Mouse (Mus musculus) embryonic facial prominence, embryonic 11.5 days (tissue): ENCODE data around the gene Degs2. TPM values are rescaled to one million over a fixed set of nuclear protein-coding genes. Genes with fewer than 3 reads are reported as not detected.

Experiments used
- ATAC-seq: fragments of 200-750 bp; cut with Nextera tagmentation; replicated peaks from 2 replicates; pipeline ENCODE4 v1.8.0; 2017; ENCODE audit warnings: low read depth; ENCODE audit not compliant: insufficient number of reproducible peaks, low FRiP score, low TSS enrichment
- DNase-seq: peaks from one replicate; pipeline ENCODE4 v3.0.0-alpha.2; 2015; ENCODE audit warnings: low spot score
- H3K27ac ChIP-seq: fragments of 300-500 bp; sonication (generic); replicated peaks from 2 replicates; pipeline ENCODE4 v1.5.1; 2014; ENCODE audit warnings: mild to moderate bottlenecking, low read depth, low read length, control low read depth
- H3K27me3 ChIP-seq: fragments of 300-500 bp; sonication (generic); 2 replicates; pipeline ENCODE4 v1.6.1; 2014; ENCODE audit warnings: mild to moderate bottlenecking, low read length, moderate library complexity, mixed read lengths; ENCODE audit not compliant: control insufficient read depth, insufficient read depth
- H3K36me3 ChIP-seq: fragments of 300-500 bp; sonication (generic); replicated peaks from 2 replicates; pipeline ENCODE4 v1.6.1; 2014; ENCODE audit warnings: low read depth, mild to moderate bottlenecking, low read length, moderate library complexity, mixed read lengths; ENCODE audit not compliant: control insufficient read depth, insufficient read depth
- H3K4me1 ChIP-seq: fragments of 300-500 bp; sonication (generic); 2 replicates; pipeline ENCODE4 v1.6.1; 2014; ENCODE audit warnings: low read length, mixed read lengths; ENCODE audit not compliant: control insufficient read depth, insufficient read depth
- H3K4me2 ChIP-seq: fragments of 300-500 bp; sonication (generic); 2 replicates; pipeline ENCODE4 v1.6.1; 2014; ENCODE audit warnings: low read depth, mild to moderate bottlenecking, control low read depth, low read length, moderate library complexity
- H3K4me3 ChIP-seq: fragments of 300-500 bp; sonication (generic); 2 replicates; pipeline ENCODE4 v1.5.1; 2014; ENCODE audit warnings: low read depth, low read length, control low read depth
- H3K9ac ChIP-seq: fragments of 300-500 bp; sonication (generic); replicated peaks from 2 replicates; pipeline ENCODE4 v1.6.1; 2014; ENCODE audit warnings: mild to moderate bottlenecking, control low read depth, low read length
- H3K9me3 ChIP-seq: fragments of 300-500 bp; sonication (generic); replicated peaks from 2 replicates; pipeline ENCODE4 v1.6.1; 2016; ENCODE audit warnings: mild to moderate bottlenecking, low read length, inconsistent platforms, mixed read lengths; ENCODE audit not compliant: control insufficient read depth
- WGBS: fragments of 180-500 bp; shearing (Covaris S2); extraction: QIAGEN DNeasy Blood & Tissue Kit; methylation state at CpG from one replicate; pipeline ENCODE4 v1.1.7; 2014; 5-methylcytosine and 5-hydroxymethylcytosine counted together
- polyA plus RNA-seq: library from polyadenylated mRNA; unstranded; fragments of >200 nt; fragmentation: Nextera tagmentation; extraction: Ambion mirVana; gene quantifications from 2 replicates; pipeline ENCODE4 v1.2.1, GENCODE M21; 2014

Gene Degs2
- 0.45 and 0.57 TPM in 2 replicates for polyA plus RNA-seq

DNA sequence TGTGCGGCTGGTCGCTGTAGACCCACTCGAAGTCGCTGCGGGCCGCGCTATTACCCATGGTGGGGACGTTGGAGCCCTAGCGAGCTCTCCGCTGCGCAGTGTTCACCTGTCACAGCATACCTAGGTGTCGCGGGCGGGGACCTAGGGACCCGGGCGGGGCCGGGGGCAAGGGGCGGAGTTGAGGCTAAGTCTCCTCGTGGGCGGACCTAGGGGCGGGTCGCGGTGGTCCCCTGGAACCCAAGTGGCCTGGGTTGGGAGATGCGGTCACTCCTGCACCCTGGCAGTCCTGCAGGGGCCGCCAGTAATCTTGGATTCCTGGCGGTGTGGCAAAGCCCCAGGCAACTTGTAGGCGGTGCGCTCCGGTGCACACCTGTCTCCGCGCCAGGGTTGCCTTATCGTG lies at the start of gene Degs2:
Gene Degs2, minus strand, starts transcription at position 131 of the 400 bp plus-strand sequence.
- WGBS: 2% methylated on average over 32 of the region's 32 CpGs
- Histone ChIP-seq H3K4me2 (peak within 1 kb of the TSS; percentile 43), H3K27me3 (peaks cover 26% of the 10 kb centered on the region), H3K4me3 (peak within 1 kb of the TSS; percentile 27), H3K36me3 (no peaks in the 10 kb centered on the region), H3K4me1 (peaks cover 2% of the 10 kb centered on the region), H3K9me3 (no peaks in the 10 kb centered on the region), H3K27ac (no peak within 1 kb of the TSS), H3K9ac (no peak within 1 kb of the TSS)
- peak; percentile 8 for DNase-seq
- ATAC-seq: no peak

DNA sequence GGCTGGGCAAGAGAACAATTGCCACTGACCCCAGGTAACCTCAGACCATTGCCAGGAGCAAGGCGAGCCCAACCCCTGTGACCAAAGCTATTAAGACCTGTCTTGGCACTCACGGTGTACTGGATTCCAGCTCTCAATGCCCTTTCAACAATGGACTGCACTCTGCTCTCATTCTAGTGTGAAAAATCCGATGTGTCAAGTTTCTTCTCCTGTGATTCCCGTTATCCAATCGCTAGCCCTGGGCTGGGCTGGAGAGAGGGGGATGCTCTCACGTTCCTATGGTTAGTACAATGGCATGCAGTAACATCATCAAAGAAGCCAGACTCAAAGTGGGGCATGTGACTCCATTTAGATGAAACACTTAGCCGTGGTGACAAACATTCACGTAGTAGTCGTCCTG lies 49.7 kb upstream of the Degs2 start:
- ATAC-seq (no peak), DNase-seq (no peak)
- 56% methylated on average over 9 of the region's 9 CpGs for WGBS
- no peak overlapping the region for H3K9ac ChIP-seq
- no peak overlapping the region for H3K4me2 ChIP-seq
- H3K27ac ChIP-seq: no peak overlapping the region
- no peaks in the 10 kb centered on the region for H3K36me3 ChIP-seq
- H3K4me1 ChIP-seq: no peaks in the 10 kb centered on the region
- H3K4me3 ChIP-seq: no peak overlapping the region
- no peaks in the 10 kb centered on the region for H3K27me3 ChIP-seq
- no peaks in the 10 kb centered on the region for H3K9me3 ChIP-seq

DNA sequence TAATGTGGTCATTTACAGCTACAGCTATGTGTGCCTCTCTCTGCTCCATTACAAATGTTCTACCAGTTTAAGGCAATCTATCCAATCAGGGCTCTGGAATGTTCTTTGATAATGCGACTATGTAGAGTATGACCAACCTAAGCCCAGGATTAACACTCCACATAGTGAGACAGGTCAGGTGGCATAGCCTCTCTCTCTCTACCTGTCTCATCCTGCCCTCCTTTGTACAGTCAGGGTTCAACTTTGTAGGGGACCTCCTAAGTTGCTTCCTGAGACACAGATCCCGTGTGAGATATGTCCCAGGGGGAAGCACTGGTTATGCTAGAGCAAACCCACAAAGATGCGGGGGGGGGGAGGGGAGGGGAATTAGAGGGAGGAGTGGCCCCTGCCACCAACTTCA lies 48.1 kb upstream of the Degs2 start:
- H3K27ac ChIP-seq: no peak overlapping the region
- H3K27me3 ChIP-seq: no peaks in the 10 kb centered on the region
- no peaks in the 10 kb centered on the region for H3K4me1 ChIP-seq
- DNase-seq (no peak), ATAC-seq (no peak)
- 84% methylated on average over 3 of the region's 3 CpGs for WGBS
- no peaks in the 10 kb centered on the region for H3K9me3 ChIP-seq
- no peaks in the 10 kb centered on the region for H3K36me3 ChIP-seq
- no peak overlapping the region for H3K4me3 ChIP-seq
- no peak overlapping the region for H3K4me2 ChIP-seq
- H3K9ac ChIP-seq: no peak overlapping the region

DNA sequence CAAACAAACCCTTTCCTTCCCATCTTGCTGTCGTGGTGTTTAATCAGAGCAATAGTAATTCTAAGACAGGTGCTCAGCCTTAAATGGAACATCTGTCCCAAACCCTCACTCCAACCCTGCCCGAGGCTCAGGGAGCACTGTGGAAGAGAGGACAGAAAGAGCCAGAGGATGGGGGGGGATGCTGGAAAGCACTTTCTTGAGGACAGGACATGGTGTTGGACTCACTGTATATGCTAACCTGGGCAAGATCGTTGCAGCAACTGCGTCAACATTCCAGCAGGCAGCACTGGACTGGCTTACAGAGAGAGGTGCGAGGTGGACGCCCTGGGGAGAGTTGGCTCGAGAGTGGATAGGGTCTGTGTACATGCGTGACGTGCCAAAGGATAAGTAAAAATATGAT lies 47.3 kb upstream of the Degs2 start:
- ATAC-seq (no peak), DNase-seq (no peak)
- Histone ChIP-seq H3K27ac (no peak overlapping the region), H3K27me3 (no peaks in the 10 kb centered on the region), H3K9ac (no peak overlapping the region), H3K36me3 (no peaks in the 10 kb centered on the region), H3K9me3 (no peaks in the 10 kb centered on the region), H3K4me1 (no peaks in the 10 kb centered on the region), H3K4me3 (no peak overlapping the region), H3K4me2 (no peak overlapping the region)
- WGBS: 76% methylated on average over 9 of the region's 9 CpGs

DNA sequence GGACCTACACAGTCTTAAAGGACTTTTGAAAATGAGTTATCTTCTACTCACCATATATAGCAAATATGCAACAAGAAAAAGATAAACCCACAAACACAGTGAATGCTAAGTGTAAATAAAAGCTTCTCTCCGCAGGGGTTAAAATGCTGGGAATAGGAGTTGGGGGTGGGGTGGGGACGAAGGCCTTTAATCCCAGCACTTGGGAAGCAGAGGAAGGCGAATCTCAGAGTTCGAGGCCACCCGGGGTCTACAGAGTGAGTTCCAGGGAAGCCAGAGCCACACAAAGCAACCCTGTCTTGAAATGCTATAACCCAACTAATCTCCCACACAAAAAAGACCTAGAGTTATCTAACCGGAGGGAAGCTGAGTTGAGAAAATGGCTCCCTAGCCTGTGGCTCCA lies 46.9 kb upstream of the Degs2 start:
- no peak overlapping the region for H3K4me2 ChIP-seq
- H3K27ac ChIP-seq: no peak overlapping the region
- DNase-seq: no peak
- no peaks in the 10 kb centered on the region for H3K4me1 ChIP-seq
- H3K9me3 ChIP-seq: no peaks in the 10 kb centered on the region
- no peak overlapping the region for H3K4me3 ChIP-seq
- H3K36me3 ChIP-seq: no peaks in the 10 kb centered on the region
- H3K27me3 ChIP-seq: no peaks in the 10 kb centered on the region
- no peak overlapping the region for H3K9ac ChIP-seq
- 63% methylated on average over 6 of the region's 6 CpGs for WGBS
- no peak for ATAC-seq

DNA sequence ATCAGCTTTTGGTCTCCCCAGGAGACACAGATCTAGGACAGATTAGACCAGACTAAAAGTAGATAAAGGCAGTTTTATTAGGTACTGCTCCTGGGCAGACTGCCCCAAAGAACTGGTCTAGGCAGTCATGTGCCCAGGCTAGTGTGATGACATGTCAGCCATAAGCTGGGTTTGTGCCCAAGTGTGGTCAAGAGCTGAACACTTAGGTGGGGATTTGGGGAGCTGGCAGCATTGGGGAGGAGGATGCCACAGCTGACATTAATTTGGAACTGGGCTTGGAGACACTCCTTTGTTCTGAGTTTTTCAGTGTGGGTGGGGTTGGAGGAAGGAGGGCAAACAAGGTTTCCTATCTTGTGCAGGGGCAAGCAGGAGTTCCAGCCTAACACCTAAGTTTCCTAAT lies 43.9 kb upstream of the Degs2 start:
- DNase-seq: no peak
- ATAC-seq: no peak
- no peak overlapping the region for H3K4me3 ChIP-seq
- H3K4me1 ChIP-seq: no peaks in the 10 kb centered on the region
- H3K4me2 ChIP-seq: no peak overlapping the region
- no peak overlapping the region for H3K9ac ChIP-seq
- H3K36me3 ChIP-seq: no peaks in the 10 kb centered on the region
- H3K27ac ChIP-seq: no peak overlapping the region
- no peaks in the 10 kb centered on the region for H3K27me3 ChIP-seq
- H3K9me3 ChIP-seq: no peaks in the 10 kb centered on the region

DNA sequence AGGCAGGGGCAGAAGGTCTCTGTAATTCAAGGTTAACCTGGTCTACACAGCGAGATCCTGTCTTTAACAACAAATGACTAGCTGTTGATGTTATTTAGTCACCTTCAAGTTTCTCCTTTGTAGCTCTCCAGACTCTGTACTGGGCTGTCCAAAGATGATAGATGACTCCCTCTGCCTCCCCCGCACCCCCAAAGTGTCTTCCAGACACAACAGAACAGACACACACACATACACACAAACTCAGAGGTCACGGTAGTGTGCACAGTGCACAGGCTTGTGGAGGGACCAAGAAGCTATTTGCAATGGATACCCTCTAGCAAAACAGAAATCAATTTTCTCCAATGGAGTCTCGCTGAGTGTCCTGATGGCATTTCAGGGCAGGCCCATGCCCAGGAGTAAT lies 40.1 kb upstream of the Degs2 start:
- DNase-seq (no peak), ATAC-seq (no peak)
- H3K9ac ChIP-seq: no peak overlapping the region
- H3K4me3 ChIP-seq: no peak overlapping the region
- no peak overlapping the region for H3K4me2 ChIP-seq
- WGBS: 83% methylated on average over 4 of the region's 4 CpGs
- no peaks in the 10 kb centered on the region for H3K27me3 ChIP-seq
- no peak overlapping the region for H3K27ac ChIP-seq
- no peaks in the 10 kb centered on the region for H3K9me3 ChIP-seq
- H3K4me1 ChIP-seq: no peaks in the 10 kb centered on the region
- no peaks in the 10 kb centered on the region for H3K36me3 ChIP-seq

DNA sequence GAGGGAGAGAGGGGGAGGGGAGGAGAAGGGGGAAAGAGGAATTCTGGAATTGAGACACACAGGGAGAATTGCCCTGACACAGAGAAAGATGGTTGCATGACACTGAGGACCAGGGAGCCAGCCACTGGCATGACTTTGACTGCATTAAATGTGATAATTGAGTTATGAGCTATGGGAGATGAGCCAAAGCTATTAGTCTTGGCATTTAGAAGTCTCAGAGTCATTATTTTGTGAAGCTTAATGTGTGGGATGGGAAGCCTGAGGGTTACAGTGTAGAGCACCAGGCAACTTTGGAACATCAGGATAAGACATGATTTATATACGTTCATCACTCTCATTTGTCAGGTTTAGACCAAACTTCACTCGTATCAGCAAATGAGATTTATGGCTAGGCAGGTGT lies 39.4 kb upstream of the Degs2 start:
- ATAC-seq (no peak), DNase-seq (no peak)
- Histone ChIP-seq H3K4me3 (no peak overlapping the region), H3K27ac (no peak overlapping the region), H3K9me3 (no peaks in the 10 kb centered on the region), H3K4me1 (no peaks in the 10 kb centered on the region), H3K27me3 (no peaks in the 10 kb centered on the region), H3K9ac (no peak overlapping the region), H3K4me2 (no peak overlapping the region), H3K36me3 (no peaks in the 10 kb centered on the region)
- WGBS: 89% methylated on average over 2 of the region's 2 CpGs
